Mouse (Mus musculus) common myeloid progenitor, adult 5-6 weeks (primary cell): ENCODE data around the gene Snx17. TPM values are rescaled to one million over a fixed set of nuclear protein-coding genes. Genes with fewer than 3 reads are reported as not detected.

Experiments
- ATAC-seq: replicated peaks from 2 replicates; pipeline ENCODE4 v1.8.0; 2016; ENCODE audit warnings: low read depth, mild to moderate bottlenecking, moderate TSS enrichment, inconsistent platforms; ENCODE audit not compliant: poor library complexity, severe bottlenecking
- total RNA-seq: library from RNA; stranded (forward); fragments of 200-1000, 187-1606 nt; gene quantifications from 2 replicates; pipeline ENCODE4 v1.2.3, GENCODE M21; 2017

Snx17 gene
- total RNA-seq, 1 experiment from 2014 or later: 38.3 TPM

DNA sequence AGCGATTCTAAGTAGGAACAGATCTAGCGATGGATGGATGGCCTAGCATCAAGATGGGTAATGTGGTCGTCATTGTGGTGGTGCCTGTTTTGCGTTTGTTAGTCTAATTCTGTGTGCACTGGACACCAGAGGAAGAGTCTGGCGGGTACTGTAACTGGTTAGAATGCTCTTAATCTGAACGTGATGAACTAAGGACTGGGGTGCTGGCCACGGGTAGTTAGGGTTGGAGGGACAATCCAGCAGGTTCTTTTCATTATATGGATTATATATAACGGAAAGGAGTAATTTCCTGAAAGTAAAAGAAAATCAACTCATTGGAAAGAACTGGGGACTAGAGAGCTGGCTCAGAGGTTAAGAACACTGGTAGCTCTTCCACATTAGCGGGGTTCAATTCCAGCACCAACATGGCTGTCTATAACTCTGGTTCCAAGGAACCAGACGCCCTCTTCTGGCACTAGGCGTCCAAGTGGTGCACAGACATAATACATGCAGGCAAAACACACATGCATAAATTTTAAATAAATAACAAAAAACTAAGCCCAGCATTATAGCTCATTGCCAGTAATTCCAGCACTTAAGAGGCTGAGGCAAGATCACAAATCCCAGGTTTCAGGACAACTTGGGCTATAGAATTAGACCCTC is 28.4 kb downstream of the Snx17 start:
- ATAC-seq: peak; percentile 31; the same call in 1 of the 2 replicates

DNA sequence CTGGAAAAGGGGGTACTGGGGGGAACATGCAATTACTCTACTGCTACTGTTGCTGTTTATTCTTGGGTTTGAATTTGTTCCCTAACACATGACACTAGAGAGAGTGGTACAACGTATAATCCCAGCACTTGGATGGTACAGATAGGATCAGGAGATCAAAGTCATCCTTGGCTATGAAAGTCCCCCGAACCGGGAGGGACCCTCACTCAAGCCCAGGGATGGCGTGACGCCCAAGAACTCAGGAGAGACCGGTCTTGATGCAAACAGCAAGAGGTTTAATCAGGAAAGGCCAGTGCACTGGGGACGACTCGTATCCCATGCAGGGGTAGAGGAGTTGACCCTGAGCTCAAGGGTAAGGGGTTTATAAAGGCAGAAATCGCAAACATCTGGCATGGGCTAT is 29.7 kb downstream of the Snx17 start:
- ATAC-seq: no peak

DNA sequence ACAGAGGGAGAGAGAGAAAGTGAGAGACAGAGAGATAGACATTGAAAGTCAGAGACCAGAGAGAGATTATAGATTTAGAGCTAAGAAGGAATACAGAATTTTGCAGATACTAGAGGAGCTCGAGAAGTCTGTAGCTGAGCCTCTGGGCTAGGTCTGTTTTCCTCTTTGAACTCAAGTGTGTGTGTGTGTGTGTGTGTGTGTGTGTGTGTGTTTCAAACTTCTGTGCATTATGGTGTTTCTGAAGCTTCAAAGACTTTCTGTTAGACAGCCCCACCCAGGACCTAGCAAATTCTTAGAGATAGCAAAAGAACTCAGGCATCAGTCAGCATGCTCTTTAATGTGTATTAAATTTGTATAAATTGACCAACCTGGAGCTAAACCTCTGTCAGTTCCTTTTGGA is 33.6 kb downstream of the Snx17 start:
- no peak for ATAC-seq

DNA sequence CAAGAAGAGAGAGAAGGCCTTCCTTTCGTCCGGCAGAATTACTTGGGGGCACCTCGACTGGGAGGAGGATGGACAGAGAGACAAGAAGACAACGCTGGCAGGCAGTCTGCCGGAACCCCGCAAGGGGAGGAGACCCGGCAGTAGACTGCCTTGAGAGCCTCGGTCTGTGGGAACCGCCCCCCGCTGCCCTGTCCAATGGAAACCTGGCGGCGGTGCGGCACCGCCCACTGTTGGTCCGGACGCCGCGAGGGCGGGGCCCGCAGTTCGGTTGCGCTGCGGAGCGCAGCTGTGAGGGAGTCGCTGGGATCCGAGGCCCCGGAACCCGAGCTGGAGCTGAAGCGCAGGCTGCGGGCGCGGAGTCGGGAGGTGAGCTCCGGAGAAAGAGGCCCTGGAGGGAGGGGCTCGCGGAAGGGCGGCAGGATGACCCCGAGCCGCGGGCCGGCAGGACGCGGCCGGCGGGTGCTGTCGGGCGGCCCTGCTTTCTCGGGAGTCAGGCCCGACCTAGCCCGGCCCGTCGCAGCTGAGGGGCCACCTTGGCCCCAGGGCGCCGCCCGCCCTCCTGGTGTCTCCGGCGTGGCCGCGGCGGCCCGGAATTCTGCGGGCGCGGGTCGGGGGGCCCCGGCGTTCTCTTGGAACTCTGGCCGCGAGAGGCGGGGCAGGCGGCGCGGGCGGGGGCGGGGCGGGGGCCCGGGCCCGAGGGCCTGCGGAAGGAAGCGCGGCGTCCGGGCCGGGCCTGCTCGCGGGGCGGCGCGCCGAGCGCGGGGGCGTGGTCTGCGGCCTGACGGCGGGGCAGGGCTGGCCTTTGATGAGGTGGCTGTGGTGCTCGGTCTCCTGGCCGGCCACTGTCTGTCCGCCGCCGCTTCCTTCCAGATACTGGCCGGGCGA is 47.9 kb downstream of the Snx17 start, which contains the start of the genes Nrbp1 and Gm9970:
Nrbp1 (plus strand) TSS at position 228 of the 885 bp plus-strand sequence.
Gm9970 (minus strand) TSS at position 596 of the 885 bp plus-strand sequence.
- peak; percentile 99 for ATAC-seq

DNA sequence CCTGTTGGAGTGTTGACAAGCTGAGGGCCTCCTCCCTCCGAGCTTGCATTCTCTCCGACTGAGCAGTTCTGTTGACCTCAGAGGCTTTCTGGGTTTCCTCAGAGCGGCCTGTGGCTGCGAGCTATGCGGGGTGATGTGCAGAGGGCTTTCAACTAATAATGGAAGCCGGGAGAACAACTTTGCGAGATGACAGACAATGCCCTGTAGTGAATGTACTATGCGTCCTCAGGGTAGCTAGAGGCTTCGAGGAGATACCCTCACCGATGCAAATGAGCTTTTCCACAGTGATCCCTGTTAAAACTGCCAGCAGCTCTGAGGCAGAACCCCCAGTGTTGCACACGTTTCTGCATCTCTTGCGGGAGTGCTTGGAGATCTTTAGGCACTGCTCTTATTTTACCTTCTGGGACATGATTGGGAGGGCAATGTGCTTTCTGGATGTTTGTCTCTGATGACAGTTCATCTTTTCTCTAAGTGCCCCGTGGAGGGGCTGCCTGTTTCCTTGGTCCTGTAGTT is 48.6 kb downstream of the Snx17 start:
- ATAC-seq: no peak

DNA sequence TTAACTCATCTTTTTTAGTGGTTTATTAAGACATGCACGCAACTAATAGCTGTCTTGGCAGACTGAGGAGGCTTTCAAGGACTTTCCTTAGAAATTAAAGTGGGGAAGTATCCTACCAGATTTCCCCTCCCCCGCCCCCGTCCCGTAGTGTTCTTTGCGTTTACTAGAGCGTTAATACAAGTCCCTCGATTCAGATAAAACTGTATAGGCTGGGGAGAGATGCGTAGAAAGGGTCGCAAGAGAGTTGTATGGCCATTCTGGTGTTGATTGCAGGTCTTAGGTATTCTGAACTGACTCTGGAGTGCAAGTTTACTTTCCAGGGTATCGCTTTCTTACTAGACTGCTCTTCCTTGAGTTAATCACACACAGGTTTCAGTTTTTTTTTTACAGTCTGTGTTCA is 49.2 kb downstream of the Snx17 start:
- no peak for ATAC-seq

Other genes starting within 250 kb of the Snx17 start
- gene Cgref1, start 247.6 kb upstream of the Snx17 start, total RNA-seq: not detected in 2 replicates
- 23.0 and 48.0 TPM in 2 replicates for gene Preb, start 232.9 kb upstream of the Snx17 start, total RNA-seq
- gene Tcf23, start 224.6 kb upstream of the Snx17 start, total RNA-seq: not detected in 2 replicates
- 49.7 and 66.4 TPM in 2 replicates for gene Atraid, start 144.9 kb upstream of the Snx17 start, total RNA-seq
- gene Slc5a6, start 144.3 kb upstream of the Snx17 start, total RNA-seq: 4.5 and 5.3 TPM in 2 replicates
- 56.5 and 59.6 TPM in 2 replicates for gene Cad, start 138.4 kb upstream of the Snx17 start, total RNA-seq
- not detected in 2 replicates for gene Dnajc5g, start 86.9 kb upstream of the Snx17 start, total RNA-seq
- gene Slc30a3, start 85.0 kb upstream of the Snx17 start, total RNA-seq: not detected in 2 replicates
- not detected in 2 replicates for gene Trim54, start 76.5 kb upstream of the Snx17 start, total RNA-seq
- not detected in 2 replicates for gene Ucn, start 54.4 kb upstream of the Snx17 start, total RNA-seq
- 22.0 TPM in 2 replicates for gene Mpv17, start 39.0 kb upstream of the Snx17 start, total RNA-seq
- gene Gm29609, start 13.3 kb upstream of the Snx17 start, total RNA-seq: 2.5 TPM in 1 of 2 replicates, not detected in the other
- 55.5 and 83.8 TPM in 2 replicates for gene Gtf3c2, start 13.1 kb upstream of the Snx17 start, total RNA-seq
- 32.4 and 39.6 TPM in 2 replicates for gene Eif2b4, start 203 bp downstream of the Snx17 start, total RNA-seq
- 5.8 and 6.5 TPM in 2 replicates for gene Zfp513, start 9.1 kb downstream of the Snx17 start, total RNA-seq
- gene Ppm1g, start 27.5 kb downstream of the Snx17 start, total RNA-seq: 208 and 271 TPM in 2 replicates
- gene Nrbp1, start 47.6 kb downstream of the Snx17 start, total RNA-seq: 84.4 and 94.5 TPM in 2 replicates
- not detected in 2 replicates for gene Gm9970, start 48.0 kb downstream of the Snx17 start, total RNA-seq
- gene Krtcap3, start 58.5 kb downstream of the Snx17 start, total RNA-seq: 0.78 and 4.4 TPM in 2 replicates
- gene Ift172, start 97.9 kb downstream of the Snx17 start, total RNA-seq: 32.7 and 48.5 TPM in 2 replicates
- 1.5 TPM in 1 of 2 replicates, not detected in the other for gene Fndc4, start 102.9 kb downstream of the Snx17 start, total RNA-seq
- not detected in 2 replicates for gene Gckr, start 104.2 kb downstream of the Snx17 start, total RNA-seq